Mouse (Mus musculus): ENCODE results near the gene Smurf1. TPM values are rescaled to one million over a fixed set of nuclear protein-coding genes. Genes with fewer than 3 reads are reported as not detected.

Smurf1 gene
- polyA plus RNA-seq (2015; fragmentation: Nextera tagmentation; extraction: Ambion mirVana) = 38.5 and 44.2 TPM in 2 replicates

DNA sequence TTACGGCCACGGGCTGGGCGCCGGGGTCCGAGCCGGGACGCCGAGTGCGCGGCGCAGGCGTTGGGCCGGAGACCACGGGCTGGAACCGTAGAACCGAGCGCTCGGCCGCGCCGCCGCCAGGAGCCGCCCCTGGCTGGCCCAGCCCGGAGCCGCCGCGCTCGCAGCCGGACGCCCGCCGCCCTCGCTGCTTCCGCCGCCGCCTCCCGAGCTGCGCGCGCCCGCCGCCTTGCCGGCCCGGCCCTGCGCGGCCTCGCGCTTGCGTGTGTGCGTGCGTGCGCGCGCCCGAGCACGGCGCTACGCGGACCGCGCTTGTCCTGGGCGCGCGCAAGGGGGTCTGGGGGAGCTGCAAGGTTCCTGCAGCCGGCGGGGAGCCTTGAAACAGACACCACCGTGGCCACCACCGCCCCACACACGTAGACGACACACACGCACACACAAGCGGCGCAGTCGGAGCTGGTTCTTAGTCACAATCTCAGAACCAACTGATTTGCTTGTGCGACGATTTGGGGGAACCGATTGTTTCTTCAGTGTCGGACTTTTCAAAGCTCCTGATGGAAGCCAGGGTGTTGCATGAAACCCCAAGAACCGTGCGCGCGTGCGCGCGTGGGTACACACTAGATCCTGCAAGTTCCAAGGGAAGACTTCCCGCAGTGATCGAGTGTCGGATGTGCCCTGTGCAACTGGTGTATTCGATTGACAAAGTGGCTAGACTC lies at the start of gene Smurf1:
TSS of gene Smurf1 (minus strand) at position 209 of the 713 bp plus-strand sequence.
- Histone ChIP-seq H3K36me3 (replicated peaks) (no peaks in the 10 kb centered on the region), H3K4me2 (peak within 1 kb of the TSS; percentile 86), H3K9ac (peak within 1 kb of the TSS; percentile 99), H3K27ac (peak within 1 kb of the TSS; percentile 88), H3K27me3 (replicated peaks) (0 out of 2 replicates have a peak, but pooled peaks cover 3% of the 10 kb centered on the region), H3K9me3 (no peaks in the 10 kb centered on the region), H3K4me3 (peak within 1 kb of the TSS; percentile 94), H3K4me1 (peaks cover 40% of the 10 kb centered on the region)
- under 1% methylated on average over 55 of the region's 89 CpGs for WGBS
- ATAC-seq (replicated peaks) = peak; percentile 72

- H3K4me1 ChIP-seq = no peaks in the 10 kb centered on the region
- H3K4me3 ChIP-seq = no peak overlapping the region
- H3K27me3 ChIP-seq (replicated peaks) = no peaks in the 10 kb centered on the region
- no peaks in the 10 kb centered on the region for H3K36me3 ChIP-seq (replicated peaks)
- ATAC-seq (replicated peaks) = no peak
- no peak overlapping the region for H3K9ac ChIP-seq
- H3K4me2 ChIP-seq = no peak overlapping the region
- no peaks in the 10 kb centered on the region for H3K9me3 ChIP-seq
- no peak overlapping the region for H3K27ac ChIP-seq
- 63% methylated on average over 1 of the region's 1 CpGs for WGBS
Measured at GRCm38 (mm10) chr5:145014278-145014677, 48.6 kb upstream of the Smurf1 start.

- 92% methylated on average over 15 of the region's 15 CpGs for WGBS
- Histone ChIP-seq H3K4me2 (no peak overlapping the region), H3K9me3 (no peaks in the 10 kb centered on the region), H3K27me3 (replicated peaks) (no peaks in the 10 kb centered on the region), H3K4me3 (no peak overlapping the region), H3K27ac (no peak overlapping the region), H3K4me1 (no peaks in the 10 kb centered on the region), H3K36me3 (replicated peaks) (no peaks in the 10 kb centered on the region), H3K9ac (no peak overlapping the region)
- no peak for ATAC-seq (replicated peaks)
Measured at GRCm38 (mm10) chr5:145008878-145009659, 43.4 kb upstream of the Smurf1 start.

DNA sequence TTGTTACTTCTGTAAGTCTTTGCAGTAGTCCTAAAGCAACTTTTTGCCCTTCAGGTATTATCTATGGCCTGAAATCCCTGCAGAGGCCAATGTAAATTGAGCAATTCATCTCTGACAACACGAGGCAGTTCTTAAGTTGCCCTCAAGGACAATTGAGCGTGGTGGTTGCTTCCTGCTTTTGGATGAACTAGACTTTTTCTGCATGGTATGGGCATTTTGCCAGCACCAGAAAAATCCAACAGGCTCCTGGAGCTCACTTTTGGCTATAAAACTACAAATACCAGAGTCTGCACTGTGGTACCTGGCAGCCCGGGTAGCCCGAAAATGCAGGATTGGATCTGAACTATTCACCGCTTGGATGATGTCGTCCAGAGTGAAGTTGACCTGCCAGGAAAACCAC lies 39.9 kb upstream of the Smurf1 start:
- Histone ChIP-seq H3K4me3 (no peak overlapping the region), H3K4me1 (no peaks in the 10 kb centered on the region), H3K9ac (no peak overlapping the region), H3K27ac (no peak overlapping the region), H3K4me2 (no peak overlapping the region), H3K9me3 (no peaks in the 10 kb centered on the region), H3K27me3 (replicated peaks) (no peaks in the 10 kb centered on the region), H3K36me3 (replicated peaks) (no peaks in the 10 kb centered on the region)
- no peak for ATAC-seq (replicated peaks)
- 87% methylated on average over 6 of the region's 6 CpGs for WGBS

- whole genome bisulfite sequencing = 88% methylated on average over 9 of the region's 9 CpGs
- no peak overlapping the region for H3K9ac ChIP-seq
- no peak for ATAC-seq (replicated peaks)
- H3K4me1 ChIP-seq = no peaks in the 10 kb centered on the region
- no peaks in the 10 kb centered on the region for H3K27me3 ChIP-seq (replicated peaks)
- no peaks in the 10 kb centered on the region for H3K36me3 ChIP-seq (replicated peaks)
- H3K4me2 ChIP-seq = no peak overlapping the region
- H3K4me3 ChIP-seq = no peak overlapping the region
- no peaks in the 10 kb centered on the region for H3K9me3 ChIP-seq
- no peak overlapping the region for H3K27ac ChIP-seq
Measured at GRCm38 (mm10) chr5:145004495-145004894, 38.8 kb upstream of the Smurf1 start.

GRCm38 (mm10) chr5:145003362-145003761 lies 37.7 kb upstream of the Smurf1 start:
- H3K4me2 ChIP-seq = no peak overlapping the region
- H3K4me1 ChIP-seq = no peaks in the 10 kb centered on the region
- H3K27ac ChIP-seq = no peak overlapping the region
- H3K9ac ChIP-seq = no peak overlapping the region
- H3K36me3 ChIP-seq (replicated peaks) = no peaks in the 10 kb centered on the region
- no peaks in the 10 kb centered on the region for H3K9me3 ChIP-seq
- 90% methylated on average over 3 of the region's 3 CpGs for WGBS
- H3K27me3 ChIP-seq (replicated peaks) = no peaks in the 10 kb centered on the region
- no peak for ATAC-seq (replicated peaks)
- no peak overlapping the region for H3K4me3 ChIP-seq

DNA sequence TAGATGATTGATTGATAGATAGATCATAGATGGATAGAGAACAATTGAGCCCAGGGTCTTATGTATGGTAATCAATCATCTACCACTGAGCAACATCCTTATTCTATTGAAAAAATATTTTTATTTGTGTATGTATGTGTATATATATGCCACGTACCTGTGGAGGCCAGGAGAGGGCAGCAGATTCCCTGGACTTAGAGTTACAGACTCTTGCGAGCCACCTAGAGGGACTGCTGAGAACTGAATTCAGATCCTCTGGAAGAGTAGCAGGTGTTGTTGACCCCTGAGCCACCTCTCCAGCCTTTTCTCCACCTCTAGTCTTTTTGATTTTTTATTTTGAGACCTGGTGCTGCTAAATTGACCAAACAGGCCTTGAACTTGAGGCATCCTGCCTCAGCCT lies 32.8 kb upstream of the Smurf1 start:
- no peak overlapping the region for H3K4me2 ChIP-seq
- H3K27ac ChIP-seq = no peak overlapping the region
- H3K9ac ChIP-seq = no peak overlapping the region
- no peaks in the 10 kb centered on the region for H3K4me1 ChIP-seq
- no peaks in the 10 kb centered on the region for H3K27me3 ChIP-seq (replicated peaks)
- WGBS = 28% methylated on average over 2 of the region's 2 CpGs
- H3K4me3 ChIP-seq = no peak overlapping the region
- H3K36me3 ChIP-seq (replicated peaks) = no peaks in the 10 kb centered on the region
- ATAC-seq (replicated peaks) = no peak
- no peaks in the 10 kb centered on the region for H3K9me3 ChIP-seq

GRCm38 (mm10) chr5:144990481-144990880 lies 24.8 kb upstream of the Smurf1 start:
- no peaks in the 10 kb centered on the region for H3K9me3 ChIP-seq
- ATAC-seq (replicated peaks) = no peak
- H3K27ac ChIP-seq = no peak overlapping the region
- no peaks in the 10 kb centered on the region for H3K4me1 ChIP-seq
- H3K4me2 ChIP-seq = no peak overlapping the region
- H3K27me3 ChIP-seq (replicated peaks) = no peaks in the 10 kb centered on the region
- no peak overlapping the region for H3K4me3 ChIP-seq
- H3K9ac ChIP-seq = no peak overlapping the region
- 82% methylated on average over 5 of the region's 5 CpGs for WGBS
- no peaks in the 10 kb centered on the region for H3K36me3 ChIP-seq (replicated peaks)

GRCm38 (mm10) chr5:144990051-144990450 lies 24.4 kb upstream of the Smurf1 start:
- Histone ChIP-seq H3K4me1 (no peaks in the 10 kb centered on the region), H3K9me3 (no peaks in the 10 kb centered on the region), H3K27me3 (replicated peaks) (no peaks in the 10 kb centered on the region), H3K9ac (no peak overlapping the region), H3K4me3 (no peak overlapping the region), H3K27ac (no peak overlapping the region), H3K36me3 (replicated peaks) (no peaks in the 10 kb centered on the region), H3K4me2 (no peak overlapping the region)
- no peak for ATAC-seq (replicated peaks)
- 39% methylated on average over 2 of the region's 2 CpGs for WGBS

- no peak overlapping the region for H3K4me2 ChIP-seq
- 94% methylated on average over 4 of the region's 4 CpGs for WGBS
- no peaks in the 10 kb centered on the region for H3K4me1 ChIP-seq
- ATAC-seq (replicated peaks) = no peak
- no peaks in the 10 kb centered on the region for H3K9me3 ChIP-seq
- no peak overlapping the region for H3K27ac ChIP-seq
- no peaks in the 10 kb centered on the region for H3K27me3 ChIP-seq (replicated peaks)
- no peak overlapping the region for H3K9ac ChIP-seq
- H3K36me3 ChIP-seq (replicated peaks) = no peaks in the 10 kb centered on the region
- no peak overlapping the region for H3K4me3 ChIP-seq
Measured at GRCm38 (mm10) chr5:144989061-144989405, 23.4 kb upstream of the Smurf1 start.

- Histone ChIP-seq H3K9me3 (no peaks in the 10 kb centered on the region), H3K9ac (no peak overlapping the region), H3K4me2 (no peak overlapping the region), H3K4me1 (no peaks in the 10 kb centered on the region), H3K4me3 (no peak overlapping the region), H3K36me3 (replicated peaks) (no peaks in the 10 kb centered on the region), H3K27me3 (replicated peaks) (no peaks in the 10 kb centered on the region), H3K27ac (no peak overlapping the region)
- ATAC-seq (replicated peaks) = no peak; the same call in 1 of the 2 replicates
- 47% methylated on average over 9 of the region's 9 CpGs for WGBS
Measured at GRCm38 (mm10) chr5:144988340-144989060, 22.9 kb upstream of the Smurf1 start.

DNA sequence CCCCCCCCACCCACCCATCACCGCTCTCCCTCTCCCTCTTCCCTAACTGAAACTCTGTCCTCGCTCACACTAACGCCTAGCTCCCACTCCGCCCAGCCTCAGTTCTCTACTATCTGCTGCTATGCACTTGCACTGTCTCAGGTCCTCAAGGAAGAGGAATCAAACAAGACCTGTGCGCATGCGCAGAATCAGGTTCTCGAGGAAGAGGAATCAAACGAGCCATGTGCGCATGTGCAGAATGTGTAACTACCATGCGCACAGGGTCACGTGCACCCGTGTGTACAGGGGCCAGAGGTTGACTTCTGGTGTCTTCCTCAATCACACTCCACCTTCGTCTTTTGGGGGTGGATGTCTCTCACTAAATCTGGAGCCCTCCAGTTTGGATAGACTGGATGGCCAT lies 21.9 kb upstream of the Smurf1 start:
- H3K9me3 ChIP-seq = no peaks in the 10 kb centered on the region
- H3K27ac ChIP-seq = no peak overlapping the region
- no peak overlapping the region for H3K4me3 ChIP-seq
- H3K27me3 ChIP-seq (replicated peaks) = no peaks in the 10 kb centered on the region
- no peaks in the 10 kb centered on the region for H3K4me1 ChIP-seq
- no peaks in the 10 kb centered on the region for H3K36me3 ChIP-seq (replicated peaks)
- no peak for ATAC-seq (replicated peaks)
- no peak overlapping the region for H3K9ac ChIP-seq
- H3K4me2 ChIP-seq = no peak overlapping the region
- 90% methylated on average over 13 of the region's 13 CpGs for WGBS

Data from midbrain, embryonic 15.5 days (tissue).